Mouse (Mus musculus): ENCODE measurements at regions not wholly inside any gene's neighbourhood (a gene's known extent, or its start where the extent isn't known, plus 50 kb on each side); places are given as distances from the start of the nearest gene placed in this dataset.

DNA sequence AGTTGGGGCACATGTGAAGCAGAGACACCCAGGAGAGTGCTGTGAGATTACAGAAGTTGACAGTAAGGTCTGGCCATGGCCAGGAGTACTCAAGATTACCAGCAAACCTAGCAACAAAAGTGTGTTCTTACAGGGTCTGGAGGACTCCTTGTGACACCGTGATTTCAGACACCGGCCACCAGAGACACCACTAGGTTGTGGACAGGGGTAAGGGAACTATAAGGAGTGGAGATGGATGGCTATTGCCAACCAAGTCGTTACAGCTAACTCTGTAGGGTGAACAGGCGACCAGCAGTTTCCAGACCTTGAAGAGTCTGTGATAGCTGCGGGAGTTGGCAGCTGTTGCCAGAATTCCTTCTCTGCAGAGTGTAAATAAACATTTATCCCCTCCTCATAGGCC is 54.4 kb upstream of the Cnih3 start:
- no peak for ATAC-seq (replicated peaks; ENCODE audit: low FRiP score, poor library complexity, severe bottlenecking)

GRCm38 (mm10) chr1:181299075-181299665 is 53.3 kb upstream of the Cnih3 start:
- ATAC-seq (replicated peaks; ENCODE audit: low FRiP score, poor library complexity, severe bottlenecking), result 0 out of 2 replicates have a peak, but pooled peaks have one; percentile 23

GRCm38 (mm10) chr1:181299826-181300225 is 52.6 kb upstream of the Cnih3 start:
- ATAC-seq (replicated peaks; ENCODE audit: low FRiP score, poor library complexity, severe bottlenecking), result no peak

- no peak for ATAC-seq (replicated peaks; ENCODE audit: low FRiP score, poor library complexity, severe bottlenecking)
These were observed 50.3 kb upstream of the Cnih3 start for GRCm38 (mm10) chr1:181302151-181302550.

Data from erythroid progenitor cell, adult 5-6 weeks (primary cell).